In genomic region chrX:157630341-157630740, GRCm38 (mm10) we compare ENCODE assay signal across 28 mouse cellular contexts. TPM values are rescaled to one million over a fixed set of nuclear protein-coding genes. Genes with fewer than 3 reads are reported as not detected.
A peak's percentile ranks its signal among the peaks of the same experiment; 100 is the strongest.
DNase-seq lines count a peak whose midpoint lies in the region; ATAC-seq and TF ChIP-seq lines count a peak whose summit lies in the region.
"Had no signal": no experiment of that assay in that cellular context is flagged by ENCODE, and none has a peak within 500 bp of the region (broad histone marks: within the 10 kb centered on the region; RNA-seq: fewer than 3 reads in every experiment).

No protein-coding gene starts in this region.

- H3K4me2 ChIP-seq in hindbrain, embryonic 16.5 days (ENCODE audit: low read length), result no peak overlapping the region
- H3K4me2 ChIP-seq in lung, postnatal 0 days (replicated peaks; ENCODE audit: low read depth, low read length), result no peak overlapping the region
- H3K4me2 ChIP-seq: forebrain, embryonic 13.5 days; heart, embryonic 13.5 days; hindbrain, embryonic 14.5 days had no signal

- peak; percentile 79 for ATAC-seq in granulocyte monocyte progenitor cell, adult 5-6 weeks (replicated peaks; ENCODE audit: poor library complexity, severe bottlenecking)
- no peak for ATAC-seq in hindbrain, embryonic 16.5 days
- ATAC-seq in lung, postnatal 0 days, result no peak
- ATAC-seq: forebrain, embryonic 13.5 days; forebrain, embryonic 16.5 days; intestine, postnatal 0 days; Patski had no signal

- whole genome bisulfite sequencing in hindbrain, embryonic 16.5 days, result 63% methylated on average over 4 of the region's 4 CpGs
- 84% methylated on average over 4 of the region's 4 CpGs for WGBS in lung, postnatal 0 days

- DNase-seq in 416B (ENCODE audit: low read depth) (peak; percentile 59), NIH3T3 (ENCODE audit: low read depth) (peak; percentile 20)
- DNase-seq in lung, postnatal 0 days (ENCODE audit: low spot score), result no peak
- no peak for DNase-seq in frontal cortex, postnatal 14 days (ENCODE audit: low spot score in 2 of 2)
- no peak for DNase-seq in adrenal gland, adult 8-10 months
- DNase-seq: adrenal gland, adult 2 months; adrenal gland, postnatal 25 days; cerebellum, adult 11-12 months; cerebellum, adult 8-10 months; cerebellum, postnatal 10 days; cerebellum, postnatal 36 days; gastrocnemius, adult 2 months; gastrocnemius, postnatal 14 days; heart, adult 18-20 months; heart, postnatal 14 days; heart, postnatal 4 days had no signal

- H3K36me3 ChIP-seq in hindbrain, embryonic 16.5 days (ENCODE audit: control insufficient read depth, insufficient read depth, low read length), result no peaks in the 10 kb centered on the region
- H3K36me3 ChIP-seq in lung, postnatal 0 days (ENCODE audit: insufficient read depth, low read length), result no peaks in the 10 kb centered on the region
- H3K36me3 ChIP-seq: forebrain, embryonic 10.5 days; G1E; heart, embryonic 10.5 days; heart, embryonic 13.5 days had no signal

- H3K27me3 ChIP-seq in hindbrain, embryonic 16.5 days (replicated peaks; ENCODE audit: control insufficient read depth, insufficient read depth, low read length), result no peaks in the 10 kb centered on the region
- H3K27me3 ChIP-seq in lung, postnatal 0 days (replicated peaks; ENCODE audit: insufficient read depth, low read length), result no peaks in the 10 kb centered on the region
- H3K27me3 ChIP-seq: CH12.LX; forebrain, embryonic 13.5 days; heart, embryonic 13.5 days had no signal

- TF ChIP-seq CTCF in lung, postnatal 0 days (IDR thresholded peaks at IDR 0.05), result no peak

- H3K9me3 ChIP-seq in hindbrain, embryonic 16.5 days (ENCODE audit: control insufficient read depth, low read length), result no peaks in the 10 kb centered on the region
- H3K9me3 ChIP-seq in lung, postnatal 0 days (ENCODE audit: low read length), result no peaks in the 10 kb centered on the region
- H3K9me3 ChIP-seq: forebrain, embryonic 13.5 days; G1E; heart, embryonic 10.5 days; heart, embryonic 13.5 days had no signal

- no peaks in the 10 kb centered on the region for H3K4me1 ChIP-seq in hindbrain, embryonic 16.5 days (ENCODE audit: control insufficient read depth, insufficient read depth, low read depth, low read length)
- H3K4me1 ChIP-seq in lung, postnatal 0 days (ENCODE audit: insufficient read depth, low read depth, low read length), result no peaks in the 10 kb centered on the region
- H3K4me1 ChIP-seq: forebrain, embryonic 13.5 days; heart, embryonic 10.5 days; heart, embryonic 13.5 days had no signal

- H3K27ac ChIP-seq in hindbrain, embryonic 16.5 days (ENCODE audit: low read depth, low read length), result no peak overlapping the region
- no peak overlapping the region for H3K27ac ChIP-seq in lung, postnatal 0 days (ENCODE audit: low read length)
- H3K27ac ChIP-seq: forebrain, embryonic 10.5 days; forebrain, embryonic 13.5 days; gastrocnemius, adult 2 months; heart, embryonic 10.5 days; heart, embryonic 13.5 days; hindbrain, embryonic 14.5 days had no signal

- no peak overlapping the region for H3K9ac ChIP-seq in hindbrain, embryonic 16.5 days (ENCODE audit: low read depth, low read length)
- no peak overlapping the region for H3K9ac ChIP-seq in lung, postnatal 0 days (replicated peaks; ENCODE audit: low read depth)
- H3K9ac ChIP-seq: forebrain, embryonic 13.5 days; heart, embryonic 13.5 days; hindbrain, embryonic 14.5 days had no signal

- H3K4me3 ChIP-seq in hindbrain, embryonic 16.5 days (ENCODE audit: low read length), result no peak overlapping the region
- H3K4me3 ChIP-seq in lung, postnatal 0 days (ENCODE audit: low read depth, low read length), result no peak overlapping the region
- H3K4me3 ChIP-seq: forebrain, embryonic 10.5 days; forebrain, embryonic 13.5 days; gastrocnemius, adult 2 months; heart, embryonic 10.5 days; heart, embryonic 13.5 days had no signal

- no peak for TF ChIP-seq EP300 in lung, postnatal 0 days (IDR thresholded peaks at IDR 0.05)

RNA-seq across cellular contexts. Expression of gene Mbtps2, which starts 31.8 kb away (rescaled TPM):
- total RNA-seq in granulocyte monocyte progenitor cell, adult 5-6 weeks (2014; fragmentation: Nextera tagmentation), result 24.0 and 28.6 TPM in 2 replicates
- 16.3 and 16.9 TPM in 2 replicates for total RNA-seq in granulocyte monocyte progenitor cell, adult 5-6 weeks (2017)
- 25.9 and 30.1 TPM in 2 replicates for polyA plus RNA-seq in hindbrain, embryonic 16.5 days (2015; fragmentation: Nextera tagmentation; extraction: Ambion mirVana)
- 8.8 and 10.8 TPM in 2 replicates for polyA plus RNA-seq in lung, postnatal 0 days (2015; fragmentation: Nextera tagmentation; extraction: Ambion mirVana)
- total RNA-seq in adrenal gland, adult 8-10 months (2022), result 10 to 100 TPM; 24.1 to 27.7 (median 26.0) TPM

Comparison
In these comparisons a context has a peak if more than half of its experiments do, and no peak if none do; other contexts are left out.
1. DNase-seq: peak in 416B (single experiment) and NIH3T3 (single experiment); none in lung, postnatal 0 days (single experiment), frontal cortex, postnatal 14 days (0 of 2) and adrenal gland, adult 8-10 months (single experiment).